Mouse (Mus musculus) frontal cortex, adult 2 months (tissue): ENCODE results near the gene Csf2rb. TPM values are rescaled to one million over a fixed set of nuclear protein-coding genes. Genes with fewer than 3 reads are reported as not detected.

ENCODE experiments used
- DNase-seq, 2 experiments: peaks; one replicate each; pipeline ENCODE4 v3.0.0; 2022; ENCODE audit warnings: low spot score in 1 of 2; ENCODE audit errors: extremely low spot score in 1 of 2
- polyA plus RNA-seq: library from polyadenylated mRNA; depleted of rRNA; stranded (reverse); fragments of >200 nt; gene quantifications from 2 replicates; pipeline ENCODE4 v1.2.3, GENCODE M21; 2012; rRNA removed

The Csf2rb gene
- polyA plus RNA-seq, 1 experiment = 1.2 TPM

GRCm38 (mm10) chr15:78372796-78373195, 47.2 kb downstream of the Csf2rb start:
- no peak for DNase-seq

GRCm38 (mm10) chr15:78374204-78374603, 48.7 kb downstream of the Csf2rb start:
- peak in 1 of 2 experiments; percentile 61 for DNase-seq

- DNase-seq = no peak
Measured at GRCm38 (mm10) chr15:78377859-78378258, 52.3 kb downstream of the Csf2rb start.

GRCm38 (mm10) chr15:78378556-78378955, 53.0 kb downstream of the Csf2rb start:
- no peak for DNase-seq

GRCm38 (mm10) chr15:78380208-78380607, 54.7 kb downstream of the Csf2rb start:
- DNase-seq = no peak

GRCm38 (mm10) chr15:78380741-78381140, 55.2 kb downstream of the Csf2rb start:
- peak in 1 of 2 experiments; percentile 32 for DNase-seq

- DNase-seq = no peak
Measured at GRCm38 (mm10) chr15:78382115-78382514, 56.6 kb downstream of the Csf2rb start.

- peak; percentile 53 to 56 for DNase-seq
Measured at GRCm38 (mm10) chr15:78383450-78384219, 58.1 kb downstream of the Csf2rb start.

- DNase-seq = peak in 1 of 2 experiments; percentile 45
Measured at GRCm38 (mm10) chr15:78384220-78385116, 58.9 kb downstream of the Csf2rb start.

GRCm38 (mm10) chr15:78385564-78385963, 60.0 kb downstream of the Csf2rb start:
- no peak for DNase-seq

GRCm38 (mm10) chr15:78390855-78391254, 65.3 kb downstream of the Csf2rb start:
- DNase-seq = peak in 1 of 2 experiments; percentile 22

GRCm38 (mm10) chr15:78395478-78395962, 70.0 kb downstream of the Csf2rb start, which contains the start of gene Tex33:
TSS of gene Tex33 (minus strand) at chr15:78395912.
- DNase-seq = no peak

GRCm38 (mm10) chr15:78401345-78401744, 75.8 kb downstream of the Csf2rb start:
- no peak for DNase-seq

GRCm38 (mm10) chr15:78401921-78402320, 76.4 kb downstream of the Csf2rb start:
- peak in 1 of 2 experiments; percentile 63 for DNase-seq

- DNase-seq = no peak
Measured at GRCm38 (mm10) chr15:78402423-78402822, 76.9 kb downstream of the Csf2rb start.

- no peak for DNase-seq
Measured at GRCm38 (mm10) chr15:78403301-78403741, 77.8 kb downstream of the Csf2rb start.

Other genes starting within 250 kb of the Csf2rb start
- gene Cacng2, start 205.7 kb upstream of the Csf2rb start, polyA plus RNA-seq = 20.4 and 23.8 TPM in 2 replicates
- gene Ift27, start 151.6 kb upstream of the Csf2rb start, polyA plus RNA-seq = 30.2 and 35.4 TPM in 2 replicates
- gene Pvalb, start 119.4 kb upstream of the Csf2rb start, polyA plus RNA-seq = 36.5 and 62.8 TPM in 2 replicates
- 2.2 and 3.1 TPM in 2 replicates for gene Ncf4, start 81.0 kb upstream of the Csf2rb start, polyA plus RNA-seq
- gene Csf2rb2, start 20.0 kb upstream of the Csf2rb start, polyA plus RNA-seq = 0.53 and 0.80 TPM in 2 replicates
- gene Tex33, start 70.2 kb downstream of the Csf2rb start, polyA plus RNA-seq = 0.12 TPM in 1 of 2 replicates, not detected in the other
- gene Tst, start 80.2 kb downstream of the Csf2rb start, polyA plus RNA-seq = 69.7 and 75.1 TPM in 2 replicates
- 58.0 and 66.0 TPM in 2 replicates for gene Mpst, start 80.7 kb downstream of the Csf2rb start, polyA plus RNA-seq
- 380 and 463 TPM in 2 replicates for gene Kctd17, start 102.8 kb downstream of the Csf2rb start, polyA plus RNA-seq
- 0.16 and 0.17 TPM in 2 replicates for gene Tmprss6, start 142.9 kb downstream of the Csf2rb start, polyA plus RNA-seq
- 0.18 and 0.29 TPM in 2 replicates for gene Il2rb, start 169.5 kb downstream of the Csf2rb start, polyA plus RNA-seq
- gene C1qtnf6, start 205.7 kb downstream of the Csf2rb start, polyA plus RNA-seq = 4.7 and 4.9 TPM in 2 replicates
- gene Sstr3, start 218.9 kb downstream of the Csf2rb start, polyA plus RNA-seq = 18.5 and 24.4 TPM in 2 replicates
- gene Rac2, start 247.0 kb downstream of the Csf2rb start, polyA plus RNA-seq = 2.7 and 4.7 TPM in 2 replicates